Mouse (Mus musculus) liver, embryonic 16.5 days (tissue): Measurements from ENCODE around the gene Ptprn. TPM values are rescaled to one million over a fixed set of nuclear protein-coding genes. Genes with fewer than 3 reads are reported as not detected.

Experiments
- ATAC-seq: fragments of 200-750 bp; cut with Nextera tagmentation; 2 replicates; pipeline ENCODE4 v1.8.0; 2017; ENCODE audit warnings: low read depth, mild to moderate bottlenecking, moderate number of reproducible peaks, moderate library complexity
- H3K27ac ChIP-seq: fragments of 300-500 bp; sonication (generic); 2 replicates; pipeline ENCODE4 v1.5.1; 2014; ENCODE audit warnings: mild to moderate bottlenecking, low read length
- H3K27me3 ChIP-seq: fragments of 300-500 bp; sonication (generic); 2 replicates; pipeline ENCODE4 v1.6.1; 2014; ENCODE audit warnings: low read depth, low read length, mixed read lengths; ENCODE audit not compliant: control insufficient read depth, insufficient read depth
- H3K36me3 ChIP-seq: fragments of 300-500 bp; sonication (generic); 2 replicates; pipeline ENCODE4 v1.6.1; 2014; ENCODE audit warnings: mild to moderate bottlenecking; ENCODE audit not compliant: control insufficient read depth, insufficient read depth
- H3K4me1 ChIP-seq: fragments of 300-500 bp; sonication (generic); 2 replicates; pipeline ENCODE4 v1.6.1; 2014; ENCODE audit warnings: low read depth, low read length, mixed read lengths; ENCODE audit not compliant: control insufficient read depth
- H3K4me2 ChIP-seq: fragments of 300-500 bp; sonication (generic); 2 replicates; pipeline ENCODE4 v1.6.1; 2014; ENCODE audit warnings: low read depth, low read length, mixed read lengths
- H3K4me3 ChIP-seq: fragments of 300-500 bp; sonication (generic); 2 replicates; pipeline ENCODE4 v1.5.1; 2014; ENCODE audit warnings: low read depth, mild to moderate bottlenecking, low read length
- H3K9ac ChIP-seq: fragments of 300-500 bp; sonication (generic); 2 replicates; pipeline ENCODE4 v1.6.1; 2014; ENCODE audit warnings: low read depth, low read length
- H3K9me3 ChIP-seq: fragments of 300-500 bp; sonication (generic); replicated peaks from 2 replicates; pipeline ENCODE4 v1.6.1; 2016; ENCODE audit warnings: low read length; ENCODE audit not compliant: control insufficient read depth
- WGBS: fragments of 180-500 bp; shearing (Covaris S2); extraction: QIAGEN DNeasy Blood & Tissue Kit; methylation state at CpG from one replicate; pipeline ENCODE4 v1.1.7; 2014; ENCODE audit not compliant: insufficient replicate concordance; 5-methylcytosine and 5-hydroxymethylcytosine counted together
- polyA plus RNA-seq: library from polyadenylated mRNA; unstranded; fragments of >200 nt; fragmentation: Nextera tagmentation; extraction: Ambion mirVana; gene quantifications from 2 replicates; pipeline ENCODE4 v1.2.1, GENCODE M21; 2015

The Ptprn gene
- polyA plus RNA-seq, 1 experiment from 2014 or later: 0.11 TPM

- no peaks in the 10 kb centered on the region for H3K36me3 ChIP-seq
- H3K27ac ChIP-seq: no peak within 1 kb of the TSS
- no peaks in the 10 kb centered on the region for H3K9me3 ChIP-seq
- no peak within 1 kb of the TSS for H3K4me2 ChIP-seq
- H3K9ac ChIP-seq: no peak within 1 kb of the TSS
- H3K27me3 ChIP-seq: no peaks in the 10 kb centered on the region
- ATAC-seq: no peak
- no peak within 1 kb of the TSS for H3K4me3 ChIP-seq
- WGBS: 60% methylated on average over 5 of the region's 5 CpGs
- H3K4me1 ChIP-seq: peaks cover 30% of the 10 kb centered on the region
Observed at GRCm38 (mm10) chr1:75231664-75232152, 32.6 kb downstream of the Ptprn start, which contains the start of gene A630095N17Rik. Gene A630095N17Rik (minus strand): TSS chr1:75232102.

- WGBS: 61% methylated on average over 4 of the region's 4 CpGs
- Histone ChIP-seq H3K36me3 (no peaks in the 10 kb centered on the region), H3K4me2 (no peak overlapping the region), H3K9me3 (no peaks in the 10 kb centered on the region), H3K27ac (no peak overlapping the region), H3K9ac (no peak overlapping the region), H3K4me1 (peaks cover 29% of the 10 kb centered on the region), H3K4me3 (no peak overlapping the region), H3K27me3 (no peaks in the 10 kb centered on the region)
- no peak for ATAC-seq
Observed at GRCm38 (mm10) chr1:75231224-75231623, 33.1 kb downstream of the Ptprn start.

- H3K27me3 ChIP-seq: no peaks in the 10 kb centered on the region
- peaks cover 23% of the 10 kb centered on the region for H3K4me1 ChIP-seq
- H3K4me2 ChIP-seq: no peak overlapping the region
- H3K9ac ChIP-seq: no peak overlapping the region
- no peak overlapping the region for H3K4me3 ChIP-seq
- H3K27ac ChIP-seq: no peak overlapping the region
- H3K36me3 ChIP-seq: no peaks in the 10 kb centered on the region
- no peaks in the 10 kb centered on the region for H3K9me3 ChIP-seq
- WGBS: 51% methylated on average over 7 of the region's 7 CpGs
- ATAC-seq: 0 out of 2 replicates have a peak, but pooled peaks have one; percentile 20
Observed at GRCm38 (mm10) chr1:75230335-75230994, 33.8 kb downstream of the Ptprn start.

- Histone ChIP-seq H3K4me2 (no peak overlapping the region), H3K27me3 (no peaks in the 10 kb centered on the region), H3K27ac (peak overlapping the region; percentile 69), H3K9ac (no peak overlapping the region), H3K36me3 (no peaks in the 10 kb centered on the region), H3K4me3 (no peak overlapping the region), H3K9me3 (no peaks in the 10 kb centered on the region), H3K4me1 (peaks cover 11% of the 10 kb centered on the region)
- peak; percentile 87 for ATAC-seq
- 31% methylated on average over 4 of the region's 4 CpGs for WGBS
Observed at GRCm38 (mm10) chr1:75229158-75229557, 35.1 kb downstream of the Ptprn start.

- peaks cover 10% of the 10 kb centered on the region for H3K4me1 ChIP-seq
- no peak overlapping the region for H3K4me3 ChIP-seq
- H3K9me3 ChIP-seq: no peaks in the 10 kb centered on the region
- no peaks in the 10 kb centered on the region for H3K36me3 ChIP-seq
- WGBS: 82% methylated on average over 1 of the region's 1 CpGs
- no peak for ATAC-seq
- no peak overlapping the region for H3K4me2 ChIP-seq
- H3K27me3 ChIP-seq: no peaks in the 10 kb centered on the region
- H3K9ac ChIP-seq: no peak overlapping the region
- no peak overlapping the region for H3K27ac ChIP-seq
Observed at GRCm38 (mm10) chr1:75227653-75228052, 36.6 kb downstream of the Ptprn start.

GRCm38 (mm10) chr1:75226138-75226537 lies 38.2 kb downstream of the Ptprn start:
- Histone ChIP-seq H3K4me3 (no peak overlapping the region), H3K27ac (no peak overlapping the region), H3K27me3 (no peaks in the 10 kb centered on the region), H3K9ac (no peak overlapping the region), H3K9me3 (no peaks in the 10 kb centered on the region), H3K4me2 (no peak overlapping the region), H3K36me3 (no peaks in the 10 kb centered on the region), H3K4me1 (peaks cover 5% of the 10 kb centered on the region)
- ATAC-seq: no peak
- 33% methylated on average over 2 of the region's 2 CpGs for WGBS

- 19% methylated on average over 3 of the region's 3 CpGs for WGBS
- Histone ChIP-seq H3K4me1 (peaks cover 5% of the 10 kb centered on the region), H3K27ac (no peak overlapping the region), H3K4me2 (no peak overlapping the region), H3K4me3 (no peak overlapping the region), H3K9ac (no peak overlapping the region), H3K27me3 (peaks cover 5% of the 10 kb centered on the region), H3K9me3 (no peaks in the 10 kb centered on the region), H3K36me3 (no peaks in the 10 kb centered on the region)
- no peak for ATAC-seq
Observed at GRCm38 (mm10) chr1:75225473-75225872, 38.8 kb downstream of the Ptprn start.

- Histone ChIP-seq H3K4me1 (peaks cover 8% of the 10 kb centered on the region), H3K27ac (no peak overlapping the region), H3K9me3 (no peaks in the 10 kb centered on the region), H3K9ac (no peak overlapping the region), H3K4me2 (no peak overlapping the region), H3K36me3 (no peaks in the 10 kb centered on the region), H3K4me3 (no peak overlapping the region), H3K27me3 (peaks cover 14% of the 10 kb centered on the region)
- whole genome bisulfite sequencing: 18% methylated on average over 6 of the region's 6 CpGs
- no peak for ATAC-seq
Observed at GRCm38 (mm10) chr1:75223532-75223931, 40.8 kb downstream of the Ptprn start.

GRCm38 (mm10) chr1:75222926-75223325 lies 41.4 kb downstream of the Ptprn start:
- no peak overlapping the region for H3K4me3 ChIP-seq
- H3K36me3 ChIP-seq: no peaks in the 10 kb centered on the region
- no peak overlapping the region for H3K9ac ChIP-seq
- ATAC-seq: no peak
- 51% methylated on average over 6 of the region's 6 CpGs for WGBS
- peaks cover 8% of the 10 kb centered on the region for H3K4me1 ChIP-seq
- no peak overlapping the region for H3K27ac ChIP-seq
- H3K4me2 ChIP-seq: no peak overlapping the region
- peaks cover 14% of the 10 kb centered on the region for H3K27me3 ChIP-seq
- no peaks in the 10 kb centered on the region for H3K9me3 ChIP-seq
